In genomic region chr12:86167075-86167474, GRCm38 (mm10) we compare ENCODE assay signal across 10 mouse cellular contexts.
DNase-seq lines count a peak whose midpoint lies in the region; ATAC-seq lines count a peak whose summit lies in the region.
"Had no signal": no experiment of that assay in that cellular context is flagged by ENCODE, and none has a peak within 500 bp of the region (broad histone marks: within the 10 kb centered on the region; RNA-seq: fewer than 3 reads in every experiment).

No protein-coding gene starts in this region.

- peak; percentile 31; the same call in 1 of the 2 replicates for ATAC-seq in midbrain, embryonic 11.5 days (ENCODE audit: low FRiP score)
- no peak for ATAC-seq in midbrain, embryonic 16.5 days
- ATAC-seq in CD4-positive, CD25-positive, alpha-beta regulatory T cell, adult 4 months: no peak

- no peak overlapping the region for H3K27ac ChIP-seq in midbrain, embryonic 11.5 days (ENCODE audit: low read depth, low read length)
- no peak overlapping the region for H3K27ac ChIP-seq in midbrain, embryonic 16.5 days (ENCODE audit: low read length)

- WGBS in midbrain, embryonic 11.5 days: 52% methylated on average over 9 of the region's 9 CpGs
- WGBS in midbrain, embryonic 16.5 days: 48% methylated on average over 9 of the region's 9 CpGs

- H3K27me3 ChIP-seq in midbrain, embryonic 11.5 days (ENCODE audit: control insufficient read depth, insufficient read depth, low read length): no peaks in the 10 kb centered on the region
- no peaks in the 10 kb centered on the region for H3K27me3 ChIP-seq in midbrain, embryonic 16.5 days (ENCODE audit: control insufficient read depth, insufficient read depth, low read depth, low read length)

- no peak overlapping the region for H3K4me2 ChIP-seq in midbrain, embryonic 11.5 days
- no peak overlapping the region for H3K4me2 ChIP-seq in midbrain, embryonic 16.5 days (ENCODE audit: low read length)
- H3K4me2 ChIP-seq: liver, embryonic 11.5 days had no signal

- H3K9ac ChIP-seq in midbrain, embryonic 11.5 days (ENCODE audit: low read length): no peak overlapping the region
- no peak overlapping the region for H3K9ac ChIP-seq in midbrain, embryonic 16.5 days (ENCODE audit: low read depth, low read length)

- H3K9me3 ChIP-seq in midbrain, embryonic 11.5 days (ENCODE audit: control insufficient read depth, low read length): no peaks in the 10 kb centered on the region
- no peaks in the 10 kb centered on the region for H3K9me3 ChIP-seq in midbrain, embryonic 16.5 days (replicated peaks; ENCODE audit: control insufficient read depth, low read length, poor library complexity, severe bottlenecking)

- no peaks in the 10 kb centered on the region for H3K36me3 ChIP-seq in midbrain, embryonic 11.5 days (ENCODE audit: control insufficient read depth, insufficient read depth, low read length)
- no peaks in the 10 kb centered on the region for H3K36me3 ChIP-seq in midbrain, embryonic 16.5 days (ENCODE audit: control insufficient read depth, insufficient read depth, low read length)

- peaks cover 38% of the 10 kb centered on the region for H3K4me1 ChIP-seq in midbrain, embryonic 11.5 days (ENCODE audit: control insufficient read depth, insufficient read depth, low read length)
- H3K4me1 ChIP-seq in midbrain, embryonic 16.5 days (ENCODE audit: control insufficient read depth, insufficient read depth, low read length): peaks cover 9% of the 10 kb centered on the region; the same call in 1 of the 2 replicates

- H3K4me3 ChIP-seq in midbrain, embryonic 11.5 days (ENCODE audit: low read depth, low read length): no peak overlapping the region
- no peak overlapping the region for H3K4me3 ChIP-seq in midbrain, embryonic 16.5 days (ENCODE audit: low read depth, low read length)

- DNase-seq in midbrain, embryonic 11.5 days (ENCODE audit: low spot score, missing footprints): peak; percentile 84
- peak; percentile 65 for DNase-seq in forelimb bud, embryonic 11.5 days (ENCODE audit: low read depth, low spot score)
- DNase-seq in heart, postnatal 4 days: peak; percentile 54
- peak; percentile 20 for DNase-seq in retina, postnatal 7 days (ENCODE audit: low read depth, low spot score)
- DNase-seq in right cerebral cortex, postnatal 4 days: no peak
- no peak for DNase-seq in right cerebral cortex, adult 18-20 months
- DNase-seq: spleen, adult 18-20 months had no signal

Comparison
In these comparisons a context has a peak if more than half of its experiments do, and no peak if none do; other contexts are left out.
1. DNase-seq: peak in midbrain, embryonic 11.5 days (single experiment), forelimb bud, embryonic 11.5 days (single experiment), heart, postnatal 4 days (single experiment) and retina, postnatal 7 days (single experiment); none in right cerebral cortex, postnatal 4 days (single experiment) and right cerebral cortex, adult 18-20 months (single experiment).